Mouse (Mus musculus) erythroid progenitor cell, adult 5-6 weeks (primary cell): ENCODE measurements around the gene Perp. TPM values are rescaled to one million over a fixed set of nuclear protein-coding genes. Genes with fewer than 3 reads are reported as not detected.

ENCODE experiments used
- ATAC-seq: replicated peaks from 2 replicates; pipeline ENCODE4 v1.8.0; 2016; ENCODE audit warnings: moderate number of reproducible peaks, mild to moderate bottlenecking, moderate TSS enrichment, inconsistent platforms; ENCODE audit not compliant: poor library complexity, low FRiP score, severe bottlenecking
- total RNA-seq, 2 experiments: library from RNA; stranded (forward) in 1 of 2; stranded (reverse) in 1 of 2; fragments of 150-400 nt in 1 of 2; fragments of 186-747, 209-891 nt in 1 of 2; gene quantifications; 2 replicates each; pipeline versions ENCODE4 v1.2.3 to v1.2.4; 2015 to 2017; ENCODE audit warnings: low replicate concordance in 2 of 2

Gene Perp
- total RNA-seq (2015; ENCODE audit: low replicate concordance), result not detected in 2 replicates
- not detected in 2 replicates for total RNA-seq (2017; ENCODE audit: low replicate concordance)

DNA sequence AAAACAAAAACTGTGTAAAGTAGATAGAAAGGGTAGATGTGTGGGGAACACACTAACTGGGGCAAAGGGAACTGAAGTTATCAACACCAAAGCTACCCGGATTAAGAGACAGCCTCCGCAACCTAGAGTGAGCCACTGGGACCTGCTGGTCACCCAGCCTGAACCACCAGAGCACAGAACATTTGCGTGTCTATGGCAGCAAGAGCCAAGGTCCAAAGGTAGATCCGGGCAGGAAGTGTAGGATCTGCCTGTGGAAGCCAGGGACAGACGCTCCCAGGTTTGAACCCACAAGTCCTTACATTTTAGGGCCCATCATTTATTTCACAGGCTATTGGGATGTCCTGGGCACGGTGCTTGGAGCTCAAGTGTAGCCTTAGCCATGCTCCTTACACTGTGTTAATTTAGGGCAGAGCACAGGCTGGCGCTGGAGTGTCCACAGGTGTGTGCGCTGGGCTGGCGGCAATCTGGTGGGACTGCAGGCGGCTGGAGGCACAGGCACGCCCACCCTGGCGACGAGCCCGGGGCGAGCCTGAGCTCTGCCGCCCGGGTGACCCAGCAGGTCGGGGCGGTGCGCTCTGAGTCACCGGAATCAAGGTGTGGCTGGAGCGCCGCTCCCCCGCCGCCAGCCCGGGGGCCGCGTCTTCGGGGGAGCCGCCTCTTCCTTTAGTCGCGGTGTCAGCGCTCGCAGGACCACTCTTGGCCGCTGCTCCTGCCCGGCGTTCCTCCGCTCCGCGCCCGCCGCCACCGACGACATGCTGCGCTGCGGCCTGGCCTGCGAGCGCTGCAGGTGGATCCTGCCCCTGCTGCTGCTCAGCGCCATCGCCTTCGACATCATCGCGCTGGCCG, at the start of gene Perp:
TSS of gene Perp (plus strand) at position 580 of the 846 bp plus-strand sequence.
- no peak for ATAC-seq

DNA sequence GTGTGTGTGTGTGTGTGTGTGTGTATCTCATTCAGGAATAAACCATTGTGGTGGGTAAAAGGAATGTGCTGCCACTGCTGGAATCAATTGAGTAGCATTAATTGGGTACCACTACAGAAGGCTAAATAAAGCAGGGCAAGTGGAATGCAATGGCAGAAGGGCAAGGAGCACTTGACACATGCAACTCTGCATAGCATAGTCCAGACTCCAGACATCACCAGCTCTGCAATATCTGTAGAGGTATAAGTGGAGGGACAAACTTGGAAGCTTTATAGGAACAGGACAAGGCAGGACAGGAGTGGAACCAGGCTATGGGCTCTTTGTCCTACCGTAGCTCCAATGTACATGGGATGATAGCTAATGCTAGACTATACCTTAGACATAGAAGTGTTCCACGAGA, 33.1 kb upstream of the Perp start:
- no peak for ATAC-seq

DNA sequence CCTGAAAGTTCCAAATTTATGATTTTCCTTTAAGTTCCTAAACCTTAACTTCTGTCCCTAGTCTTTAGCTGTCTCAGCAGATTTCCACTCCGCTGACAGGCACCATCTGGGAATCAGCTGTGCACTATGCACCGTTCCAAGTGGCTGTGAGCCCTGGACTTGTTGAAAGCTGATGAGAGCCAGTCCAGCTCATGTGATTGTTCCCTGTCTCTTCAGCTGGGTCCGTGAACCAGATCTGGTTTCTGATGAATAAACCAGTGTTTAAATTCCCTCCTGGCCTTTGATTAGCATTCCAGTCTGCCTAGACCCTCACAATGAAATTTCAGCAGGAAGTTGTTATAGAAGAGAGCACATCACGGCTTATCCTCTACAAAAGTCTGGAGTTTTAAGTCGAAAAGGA, 28.3 kb upstream of the Perp start:
- no peak for ATAC-seq

DNA sequence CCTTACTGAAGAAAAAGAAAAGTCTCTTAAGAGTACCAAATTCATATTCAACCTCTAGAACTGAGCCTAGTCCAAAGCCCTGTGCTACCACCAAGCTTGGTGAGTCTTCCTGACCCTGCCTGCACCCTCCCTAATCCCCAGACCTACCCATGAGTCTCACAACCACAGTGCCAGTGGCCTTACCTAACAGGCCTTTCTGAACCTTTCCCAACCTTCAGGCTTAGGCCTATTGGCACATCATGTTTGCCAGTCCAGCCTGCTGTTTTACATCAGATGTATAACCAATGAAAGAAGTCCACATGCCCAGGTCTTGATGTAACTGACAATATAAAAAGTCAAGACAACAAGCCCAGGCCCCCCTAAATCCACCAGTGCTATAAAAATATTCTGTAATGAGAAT, 19.7 kb upstream of the Perp start:
- ATAC-seq, result no peak

DNA sequence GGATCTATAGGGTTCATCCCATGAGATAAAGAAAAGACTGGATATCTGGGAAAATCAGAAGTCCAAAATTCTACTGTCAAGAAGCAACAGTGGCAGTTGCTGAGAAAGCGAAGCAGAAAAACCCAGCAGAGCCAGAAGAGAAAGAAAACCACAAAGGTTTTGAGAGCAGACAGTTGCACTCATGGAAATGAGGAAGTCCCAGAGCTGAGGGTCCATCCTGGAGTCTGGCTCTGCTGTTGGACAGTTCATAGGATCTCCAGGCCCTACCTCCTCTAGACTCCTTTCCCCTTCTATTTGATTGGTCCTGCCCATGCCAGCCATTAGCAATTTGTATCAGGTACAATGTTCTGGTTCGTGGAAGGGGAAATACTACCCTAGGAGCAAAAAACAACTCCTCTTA, 18.7 kb upstream of the Perp start:
- ATAC-seq, result no peak

DNA sequence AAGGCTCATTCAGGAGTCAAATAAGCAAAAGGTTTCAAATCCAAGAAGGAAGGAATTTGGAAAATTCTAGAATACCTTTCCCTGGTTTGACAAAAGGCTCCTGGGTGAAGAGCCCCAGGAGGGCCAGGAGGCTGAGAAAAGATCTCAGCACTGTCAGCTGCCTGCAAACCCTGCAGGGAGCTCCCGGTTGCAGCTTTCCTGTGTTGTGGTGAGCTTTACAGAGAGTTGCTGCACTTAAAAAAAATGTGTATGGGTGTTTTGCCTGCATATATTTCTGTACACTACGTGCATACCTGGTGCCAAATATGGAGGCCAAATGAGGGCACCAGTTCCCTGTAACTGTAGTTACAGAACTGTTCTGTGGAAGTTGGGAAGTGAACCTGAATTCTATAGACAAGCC, 16.9 kb upstream of the Perp start:
- ATAC-seq, result no peak

DNA sequence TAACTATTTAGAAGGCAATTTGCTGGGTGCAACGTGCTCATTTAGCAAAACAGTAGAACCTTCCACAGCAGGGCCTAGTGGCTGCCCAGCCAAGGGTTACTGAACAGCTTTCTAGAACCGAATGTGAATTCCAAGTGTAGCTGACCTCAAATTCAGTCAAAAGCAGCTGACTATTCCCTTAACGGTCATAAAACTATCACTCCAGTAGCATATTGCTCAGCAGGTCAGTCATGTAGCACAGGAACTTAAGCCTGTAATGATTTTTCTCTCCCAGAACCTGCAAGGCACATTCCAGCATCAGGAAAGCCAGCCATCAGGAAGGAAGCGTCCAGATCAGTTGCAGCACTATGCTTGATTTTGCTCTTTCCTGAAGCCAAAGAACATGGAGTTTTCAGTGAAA, 14.5 kb upstream of the Perp start:
- ATAC-seq, result no peak

DNA sequence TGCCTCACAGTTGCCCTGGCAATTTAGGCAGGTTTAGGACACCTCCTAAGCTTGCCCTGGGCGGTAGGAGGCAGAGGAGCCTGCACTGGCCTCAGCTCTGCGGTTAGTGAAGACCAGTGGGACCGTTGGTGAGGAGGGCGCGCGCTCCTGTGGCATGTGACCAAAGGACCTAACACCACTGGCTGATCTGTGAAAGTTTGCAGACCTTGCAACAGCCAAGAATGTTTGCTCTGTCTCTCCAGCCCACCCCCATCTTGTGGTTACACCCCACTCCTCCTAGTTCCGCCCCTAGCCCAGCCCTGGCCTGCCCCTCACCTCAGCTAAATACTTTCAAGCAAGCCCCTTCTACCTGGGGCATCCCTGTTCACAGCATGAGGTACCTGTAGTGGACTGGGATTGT, 13.0 kb upstream of the Perp start:
- ATAC-seq, result no peak

DNA sequence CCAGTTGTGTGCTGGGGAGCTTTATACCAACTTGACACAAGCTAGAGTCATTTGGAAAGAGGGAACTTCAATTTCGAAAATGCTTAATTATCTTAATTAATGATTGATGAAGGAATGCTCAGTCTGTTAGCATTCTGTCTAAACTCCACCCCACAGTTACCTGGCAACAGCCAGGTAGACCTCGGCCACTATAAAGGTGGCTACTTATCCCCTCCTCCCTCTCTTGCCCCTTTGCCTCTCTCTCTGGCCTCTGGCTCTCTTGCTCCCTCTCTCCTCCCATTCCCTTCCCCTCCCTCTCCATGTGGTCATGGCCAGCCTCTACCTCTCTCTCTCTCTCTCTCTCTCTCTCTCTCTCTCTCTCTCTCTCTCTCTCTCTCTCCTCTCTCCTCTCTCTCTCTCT, 10.4 kb upstream of the Perp start:
- no peak for ATAC-seq

DNA sequence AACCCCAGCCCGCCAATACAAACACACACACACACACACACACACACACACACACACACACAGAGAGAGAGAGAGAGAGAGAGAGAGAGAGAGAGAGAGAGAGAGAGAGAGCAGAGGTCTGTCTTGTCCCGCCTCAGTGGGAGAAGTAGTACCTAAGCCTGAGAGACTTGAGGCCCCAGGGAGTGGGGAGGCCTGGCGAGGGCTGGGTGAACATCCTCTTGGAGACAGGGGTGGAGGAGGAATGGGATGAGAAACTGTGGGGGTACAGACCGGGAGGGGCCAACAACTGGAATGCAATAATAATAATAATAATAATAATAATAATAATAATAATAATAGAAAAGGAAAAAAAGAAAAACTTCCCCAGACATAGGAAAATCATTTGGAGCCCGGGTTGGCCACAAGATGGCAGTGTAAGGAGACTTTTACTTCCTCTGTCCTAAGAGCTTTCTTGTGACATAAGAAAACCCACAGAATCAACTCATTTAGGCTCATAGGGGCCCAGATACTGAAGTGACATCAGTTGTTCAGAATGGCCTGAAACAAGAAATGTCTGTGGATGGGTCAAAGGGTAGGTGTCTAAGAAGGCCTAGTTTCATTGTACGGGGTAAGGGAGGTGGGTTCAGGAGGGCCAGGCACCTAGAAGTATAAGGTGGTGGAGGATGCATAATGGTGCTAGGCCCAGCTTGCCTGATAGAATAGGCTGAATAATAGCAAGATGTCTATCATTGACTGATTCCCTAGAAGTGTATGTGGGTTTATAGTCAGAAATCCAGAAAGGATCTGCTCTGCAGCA, 8.9 kb upstream of the Perp start:
- no peak for ATAC-seq

DNA sequence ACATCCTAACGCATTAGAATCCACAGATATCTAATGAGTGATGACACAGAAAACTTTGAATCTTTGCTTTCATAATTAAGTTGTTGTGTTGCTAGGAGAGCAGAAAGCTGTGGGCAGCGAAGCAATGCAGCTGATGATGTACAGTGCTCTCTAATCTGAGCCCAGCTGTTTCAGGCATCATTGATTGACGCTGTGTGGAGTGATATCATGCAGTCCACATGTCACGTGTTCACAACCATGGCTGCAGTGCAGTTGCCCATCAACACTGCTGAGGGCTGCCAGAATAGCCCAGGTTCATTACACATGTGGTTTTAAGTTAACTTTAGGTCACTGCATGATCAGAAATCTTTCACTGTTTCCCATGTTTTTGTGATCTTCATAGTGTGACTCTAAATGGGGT, 5.3 kb upstream of the Perp start:
- no peak for ATAC-seq

DNA sequence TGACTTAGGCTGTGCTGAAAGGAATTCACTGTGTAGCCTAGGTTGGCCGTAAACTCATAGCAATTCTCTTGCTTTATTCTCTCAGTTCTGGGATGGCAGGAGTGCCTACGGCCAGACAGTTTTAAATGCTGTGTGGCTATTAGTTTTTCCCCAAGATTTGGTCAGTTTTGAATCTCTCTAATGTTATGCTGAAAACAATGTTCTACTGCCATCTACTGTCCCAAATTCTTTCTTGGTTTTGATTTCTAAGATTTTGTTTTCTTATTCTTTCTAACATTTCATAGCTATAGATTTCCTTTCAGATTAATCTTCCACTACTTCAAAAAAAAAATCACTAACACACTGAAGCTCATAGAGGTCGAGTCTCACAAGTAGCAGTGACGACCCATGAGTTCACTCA, 4.1 kb upstream of the Perp start:
- ATAC-seq, result no peak

DNA sequence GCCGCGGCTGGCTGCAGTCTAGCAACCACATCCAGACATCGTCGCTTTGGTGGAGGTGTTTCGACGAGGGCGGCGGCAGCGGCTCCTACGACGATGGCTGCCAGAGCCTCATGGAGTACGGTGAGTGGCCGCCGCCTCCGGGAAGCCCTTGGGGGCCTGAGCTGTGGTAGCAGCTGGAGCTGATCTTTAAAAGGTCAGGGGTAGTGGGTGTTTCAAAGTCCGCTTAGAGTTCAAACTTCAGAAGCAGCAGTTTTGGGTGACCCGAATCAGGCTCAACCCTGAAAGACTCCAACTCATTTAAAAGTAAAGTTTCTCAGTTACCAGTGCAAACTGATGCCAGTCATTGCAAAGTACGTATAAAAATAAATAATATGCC, 455 bp downstream of the Perp start:
- ATAC-seq, result no peak

DNA sequence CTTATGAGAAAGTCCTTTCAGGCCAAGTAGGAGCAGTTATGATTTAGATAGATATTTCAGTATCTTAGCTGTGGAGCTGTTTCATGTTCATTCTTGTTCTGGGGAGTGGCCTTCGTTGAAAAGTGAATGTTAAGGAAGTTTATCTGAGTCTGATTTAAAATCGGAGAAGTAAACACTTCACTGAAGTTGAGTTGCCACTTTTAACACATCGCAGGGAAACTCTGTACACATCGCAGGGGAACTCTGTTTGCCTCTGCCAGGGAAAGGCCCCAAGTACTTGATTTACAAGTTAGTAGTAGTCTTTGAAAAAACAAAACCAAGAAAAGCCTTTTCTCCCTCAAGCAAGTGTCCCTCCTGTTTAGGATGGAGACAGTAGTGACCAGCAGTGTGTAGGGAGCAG, 891 bp downstream of the Perp start:
- ATAC-seq, result no peak

DNA sequence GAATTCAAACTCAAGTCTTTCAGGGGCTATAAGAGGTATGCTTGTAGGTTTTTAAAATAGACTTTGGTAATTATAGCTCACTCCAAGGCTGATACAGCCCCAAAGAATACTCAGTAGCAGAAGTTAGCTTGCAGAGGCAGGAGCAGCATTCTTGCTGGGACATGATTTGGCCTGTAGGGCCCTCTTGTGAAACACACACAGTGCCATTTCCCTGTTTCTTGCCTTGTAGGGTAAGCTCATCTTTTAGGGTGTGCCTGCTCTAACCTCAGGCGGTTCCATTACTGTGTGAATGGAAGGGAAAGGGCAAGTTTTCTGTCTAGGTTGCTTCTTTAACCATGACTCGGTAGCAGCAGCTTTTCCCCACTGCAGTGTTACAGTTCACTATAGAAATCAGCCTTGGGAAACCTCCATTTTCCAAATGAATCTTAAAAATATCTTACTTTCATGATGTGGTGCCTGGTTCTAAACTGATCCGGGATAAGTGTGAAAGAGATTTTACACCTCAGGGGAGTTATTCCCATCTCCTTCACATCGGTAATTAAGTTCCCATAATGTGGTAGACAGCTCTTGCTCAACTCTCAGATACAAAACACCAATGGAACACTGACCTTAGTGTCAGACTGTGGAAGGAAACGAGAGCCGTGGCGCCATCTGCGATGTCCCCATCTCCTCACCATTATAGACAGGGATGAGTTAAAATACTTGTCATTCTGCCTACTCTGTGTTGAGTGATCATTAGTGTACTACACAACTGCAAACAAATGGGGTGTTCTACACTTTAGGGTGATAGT, 1.8 kb downstream of the Perp start:
- no peak for ATAC-seq

DNA sequence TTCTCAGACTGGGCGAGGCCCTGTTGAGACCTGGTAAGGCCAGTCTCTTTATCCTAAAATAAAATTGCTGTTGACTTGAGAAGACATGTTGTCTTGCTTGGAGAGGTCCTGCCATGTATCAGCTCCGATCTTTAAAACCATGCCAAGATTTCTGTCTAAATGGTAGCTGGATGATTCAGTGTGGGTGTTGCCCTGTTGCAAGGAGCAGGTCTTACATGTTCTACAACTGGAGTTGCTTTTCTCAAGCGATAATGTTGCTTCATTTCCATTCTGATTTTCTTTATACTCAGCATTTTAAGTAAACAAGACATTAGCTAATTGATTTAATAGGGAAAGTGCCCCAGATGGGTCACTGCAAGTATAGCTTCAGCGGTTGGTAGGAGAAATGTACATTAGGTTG, 5.4 kb downstream of the Perp start:
- ATAC-seq, result no peak

DNA sequence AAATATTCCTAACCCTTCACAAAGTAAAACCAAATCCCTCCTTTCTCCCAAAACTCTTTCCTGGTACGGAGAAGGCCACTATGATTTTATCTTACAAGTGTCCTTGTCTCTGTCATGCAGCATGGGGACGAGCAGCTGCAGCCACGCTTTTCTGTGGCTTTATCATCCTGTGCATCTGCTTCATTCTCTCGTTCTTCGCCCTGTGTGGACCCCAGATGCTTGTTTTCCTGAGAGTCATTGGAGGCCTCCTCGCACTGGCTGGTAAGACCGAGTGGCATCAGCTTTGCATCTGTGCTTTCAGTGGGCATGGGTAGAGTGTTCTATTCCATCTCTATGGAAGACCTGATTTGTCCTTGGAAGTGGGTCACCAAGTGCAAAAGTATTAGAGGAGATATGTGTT, 8.6 kb downstream of the Perp start:
- no peak for ATAC-seq

DNA sequence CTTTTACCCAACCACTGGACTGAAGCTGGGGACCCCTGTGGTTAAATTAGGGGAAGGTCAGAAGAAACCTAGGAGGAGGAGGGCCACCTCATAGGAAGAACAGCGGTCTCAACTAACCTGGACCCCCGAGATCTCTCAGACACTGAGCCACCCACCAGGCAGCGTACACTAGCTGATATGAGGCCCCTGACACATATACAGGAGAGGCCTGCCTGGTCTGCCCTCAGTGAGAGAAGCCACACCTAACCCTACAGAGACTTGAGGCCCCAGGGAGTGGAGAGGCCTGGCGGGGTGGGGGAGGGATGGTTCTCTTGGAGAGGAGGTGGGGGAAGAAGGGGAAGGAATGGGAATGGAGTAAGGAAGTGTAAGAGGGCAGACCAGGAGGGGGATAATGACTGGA, 12.4 kb downstream of the Perp start:
- no peak for ATAC-seq

DNA sequence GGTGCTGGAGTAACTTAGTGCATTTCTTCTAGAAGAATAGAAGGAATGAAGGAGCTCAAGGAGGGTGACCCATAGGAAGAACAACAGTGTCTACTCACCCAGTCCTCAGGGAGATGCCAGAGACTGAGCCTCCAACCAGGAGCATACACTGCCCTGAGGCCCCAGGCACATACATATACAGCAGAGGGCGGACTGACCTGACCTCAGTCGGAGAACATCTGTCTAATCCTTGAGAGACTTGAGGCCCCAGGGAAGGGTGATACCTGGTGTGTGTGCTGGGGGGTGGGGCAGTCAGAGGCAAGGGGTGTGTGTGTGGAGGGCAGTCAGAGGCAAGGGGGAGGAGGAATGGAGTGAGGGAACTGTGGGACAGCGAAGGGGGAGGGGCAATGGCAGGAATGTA, 14.8 kb downstream of the Perp start:
- no peak for ATAC-seq

DNA sequence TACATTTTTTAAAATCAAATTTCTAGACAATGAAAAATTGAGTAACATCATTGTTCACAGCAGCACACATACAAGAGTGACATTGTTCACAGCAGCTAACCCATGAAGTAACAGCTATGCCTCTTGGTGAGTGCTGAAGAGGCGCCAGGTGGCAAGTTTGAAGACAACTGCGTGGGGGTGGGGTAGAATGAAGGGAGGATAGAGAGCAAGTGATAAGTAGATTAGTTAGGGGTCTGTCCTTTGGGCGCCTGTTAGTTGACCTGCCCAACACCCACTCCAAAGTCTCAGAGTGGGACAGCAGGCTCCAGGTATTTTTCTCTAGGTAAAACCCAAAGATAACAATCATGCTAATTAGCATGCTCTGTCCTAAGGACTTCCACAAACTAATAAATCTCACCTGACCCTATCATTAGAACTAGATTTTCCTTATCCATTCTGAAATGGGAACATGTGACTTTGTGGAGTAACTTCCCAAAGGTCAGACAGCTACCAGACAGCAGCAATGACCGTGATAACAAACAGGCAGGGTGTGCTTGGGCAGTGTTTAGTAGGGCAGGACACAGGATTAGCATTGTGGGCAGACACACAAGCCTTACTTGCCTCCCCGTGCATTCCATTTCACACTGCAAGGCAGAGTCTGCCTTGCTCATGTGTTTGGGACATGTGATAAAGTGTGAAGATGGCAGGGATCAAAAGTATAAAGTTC, 15.5 kb downstream of the Perp start:
- no peak for ATAC-seq
